7 mouse cellular contexts compared by ENCODE assay signal in the genomic region with DNA sequence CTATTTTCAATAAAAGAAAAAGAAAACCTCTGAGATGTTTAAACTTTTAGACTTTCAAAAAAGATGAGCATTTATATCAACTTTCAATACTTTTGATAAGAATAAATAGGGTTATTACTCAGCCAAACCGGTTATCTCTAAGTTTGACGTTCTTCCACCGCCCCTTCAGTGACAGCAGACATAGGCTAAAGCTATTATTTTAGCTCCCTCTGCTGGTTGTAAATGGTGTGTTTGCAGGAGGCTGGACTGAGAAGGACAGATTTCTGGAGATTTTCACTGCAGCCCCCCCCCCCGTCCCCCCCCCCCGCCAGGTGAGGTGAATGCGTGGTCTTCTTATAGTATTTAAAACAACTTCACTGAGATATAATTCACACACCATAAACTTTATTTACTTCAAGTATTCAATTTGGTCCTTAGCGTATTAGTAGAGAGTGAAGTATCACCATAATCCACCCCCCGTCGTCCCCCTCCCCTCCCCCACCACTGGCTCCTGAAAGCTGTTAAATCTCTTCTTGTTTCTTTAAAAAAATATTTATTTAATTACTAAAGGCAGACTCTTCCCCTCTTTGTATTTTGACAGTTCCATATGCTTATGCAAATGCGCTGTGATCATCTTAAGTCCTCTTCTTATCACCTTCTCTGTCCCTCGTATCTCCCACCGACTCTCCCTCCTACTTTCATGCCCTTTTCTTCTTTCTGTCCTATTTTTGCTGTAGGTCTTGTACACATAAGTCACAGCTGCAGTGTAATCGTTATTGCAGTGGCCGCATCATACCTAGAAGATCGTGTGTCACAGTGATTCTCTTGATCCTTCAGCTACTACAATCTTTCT. TPM values are rescaled to one million over a fixed set of nuclear protein-coding genes. Genes with fewer than 3 reads are reported as not detected.
DNase-seq lines count a peak whose midpoint lies in the region; ATAC-seq lines count a peak whose summit lies in the region.

No protein-coding gene starts in this region.

- ATAC-seq in forebrain, embryonic 13.5 days = peak; percentile 87
- ATAC-seq in inflammation-experienced regulatory T-cells, adult 6 months = peak; percentile 68
- ATAC-seq in limb, embryonic 15.5 days (ENCODE audit: insufficient number of reproducible peaks, low FRiP score, low TSS enrichment, low read depth) = no peak
- ATAC-seq in neural tube, embryonic 14.5 days (ENCODE audit: low read depth) = peak; percentile 84

- no peak overlapping the region for H3K9ac ChIP-seq in forebrain, embryonic 13.5 days
- no peak overlapping the region for H3K9ac ChIP-seq in limb, embryonic 15.5 days
- H3K9ac ChIP-seq in neural tube, embryonic 14.5 days (replicated peaks; ENCODE audit: low read depth, low read length) = no peak overlapping the region

- DNase-seq in thymus, postnatal 25 days = peak; percentile 1
- DNase-seq in thymus, postnatal 36 days = no peak
- peak; percentile 7 for DNase-seq in c-Kit-positive CD71-positive TER-119-positive erythroid progenitor cells, embryonic 14.5 days (ENCODE audit: low spot score)

- no peaks in the 10 kb centered on the region for H3K4me1 ChIP-seq in forebrain, embryonic 13.5 days
- peaks cover 2% of the 10 kb centered on the region; the same call in 1 of the 2 replicates for H3K4me1 ChIP-seq in limb, embryonic 15.5 days
- no peaks in the 10 kb centered on the region for H3K4me1 ChIP-seq in neural tube, embryonic 14.5 days (ENCODE audit: control insufficient read depth, insufficient read depth, low read length)

- WGBS in forebrain, embryonic 13.5 days = 7% methylated on average over 15 of the region's 15 CpGs
- 14% methylated on average over 13 of the region's 15 CpGs for WGBS in limb, embryonic 15.5 days
- 12% methylated on average over 14 of the region's 15 CpGs for WGBS in neural tube, embryonic 14.5 days

- peak overlapping the region; percentile 55 for H3K4me2 ChIP-seq in forebrain, embryonic 13.5 days
- peak overlapping the region; percentile 17 for H3K4me2 ChIP-seq in limb, embryonic 15.5 days
- peak overlapping the region; percentile 56 for H3K4me2 ChIP-seq in neural tube, embryonic 14.5 days (ENCODE audit: low read depth, low read length)

- H3K4me3 ChIP-seq in forebrain, embryonic 13.5 days = peak overlapping the region; percentile 25
- H3K4me3 ChIP-seq in limb, embryonic 15.5 days = peak overlapping the region; percentile 7
- H3K4me3 ChIP-seq in neural tube, embryonic 14.5 days (ENCODE audit: low read depth, low read length) = peak overlapping the region; percentile 20

- H3K36me3 ChIP-seq in forebrain, embryonic 13.5 days (ENCODE audit: poor library complexity, severe bottlenecking) = no peaks in the 10 kb centered on the region
- H3K36me3 ChIP-seq in limb, embryonic 15.5 days = no peaks in the 10 kb centered on the region
- H3K36me3 ChIP-seq in neural tube, embryonic 14.5 days (ENCODE audit: control insufficient read depth, insufficient read depth, low read length) = no peaks in the 10 kb centered on the region

- peaks cover 24% of the 10 kb centered on the region for H3K27me3 ChIP-seq in forebrain, embryonic 13.5 days
- H3K27me3 ChIP-seq in limb, embryonic 15.5 days = no peaks in the 10 kb centered on the region
- no peaks in the 10 kb centered on the region for H3K27me3 ChIP-seq in neural tube, embryonic 14.5 days (ENCODE audit: control insufficient read depth, insufficient read depth, low read length)

- H3K9me3 ChIP-seq in forebrain, embryonic 13.5 days (replicated peaks) = no peaks in the 10 kb centered on the region
- H3K9me3 ChIP-seq in limb, embryonic 15.5 days = no peaks in the 10 kb centered on the region
- no peaks in the 10 kb centered on the region for H3K9me3 ChIP-seq in neural tube, embryonic 14.5 days (ENCODE audit: control insufficient read depth, low read length)

- H3K27ac ChIP-seq in forebrain, embryonic 13.5 days = no peak overlapping the region
- no peak overlapping the region for H3K27ac ChIP-seq in limb, embryonic 15.5 days
- no peak overlapping the region for H3K27ac ChIP-seq in neural tube, embryonic 14.5 days (ENCODE audit: low read depth, low read length)

RNA-seq across cellular contexts. Expression of gene Lgr5, which starts 30.1 kb away (rescaled TPM):
- polyA plus RNA-seq in forebrain, embryonic 13.5 days (2015; fragmentation: Nextera tagmentation; extraction: Ambion mirVana) = 0.14 and 0.26 TPM in 2 replicates
- polyA plus RNA-seq in inflammation-experienced regulatory T-cells, adult 6 months (2017; shearing (Covaris generic)) = under 1 TPM in 1 of 3 experiments, not detected in 2; 0.15 TPM
- 9.3 and 11.8 TPM in 2 replicates for polyA plus RNA-seq in limb, embryonic 15.5 days (2015; fragmentation: Nextera tagmentation; extraction: Ambion mirVana)
- polyA plus RNA-seq in neural tube, embryonic 14.5 days (2014; fragmentation: Nextera tagmentation; extraction: Ambion mirVana) = 3.0 and 5.3 TPM in 2 replicates

RNA-seq across cellular contexts. Expression of gene A930009A15Rik, which starts 47.9 kb away (rescaled TPM):
- polyA plus RNA-seq in forebrain, embryonic 13.5 days (2015; fragmentation: Nextera tagmentation; extraction: Ambion mirVana) = 0.17 TPM in 1 of 2 replicates, not detected in the other
- polyA plus RNA-seq in inflammation-experienced regulatory T-cells, adult 6 months (2017; shearing (Covaris generic)) = not detected
- not detected in 2 replicates for polyA plus RNA-seq in limb, embryonic 15.5 days (2015; fragmentation: Nextera tagmentation; extraction: Ambion mirVana)
- 0.35 and 0.36 TPM in 2 replicates for polyA plus RNA-seq in neural tube, embryonic 14.5 days (2014; fragmentation: Nextera tagmentation; extraction: Ambion mirVana)

Comparison
In these comparisons a context has a peak if more than half of its experiments do, and no peak if none do; other contexts are left out.
1. DNase-seq: peak in thymus, postnatal 25 days (single experiment) and c-Kit-positive CD71-positive TER-119-positive erythroid progenitor cells, embryonic 14.5 days (single experiment); none in thymus, postnatal 36 days (0 of 2).
2. Peak in every context shown above with its lines, with median percentiles within 50 percentile points of each other: H3K4me2 ChIP-seq and H3K4me3 ChIP-seq.